Mouse (Mus musculus): Measurements from ENCODE around the gene Prdm10. TPM values are rescaled to one million over a fixed set of nuclear protein-coding genes. Genes with fewer than 3 reads are reported as not detected.
A peak's percentile ranks its signal among the peaks of the same experiment; 100 is the strongest.

Gene Prdm10
- polyA plus RNA-seq, 1 experiment from 2014 or later = 1.2 TPM

- Histone ChIP-seq H3K27ac (ENCODE audit: low read length) (no peak overlapping the region), H3K4me1 (ENCODE audit: insufficient read depth, low read depth, low read length) (peaks cover 5% of the 10 kb centered on the region; the same call in 1 of the 2 replicates), H3K4me2 (replicated peaks; ENCODE audit: low read depth, low read length) (no peak overlapping the region), H3K9ac (replicated peaks; ENCODE audit: low read depth) (no peak overlapping the region), H3K27me3 (replicated peaks; ENCODE audit: insufficient read depth, low read length) (no peaks in the 10 kb centered on the region), H3K36me3 (ENCODE audit: insufficient read depth, low read length) (no peaks in the 10 kb centered on the region), H3K4me3 (ENCODE audit: low read depth, low read length) (no peak overlapping the region), H3K9me3 (ENCODE audit: low read length) (no peaks in the 10 kb centered on the region)
- TF ChIP-seq EP300 (IDR thresholded peaks at IDR 0.05) (no peak), CTCF (IDR thresholded peaks at IDR 0.05) (no peak)
- WGBS = 82% methylated on average over 4 of the region's 4 CpGs
- no peak for DNase-seq (ENCODE audit: low spot score)
- ATAC-seq = no peak
These were observed 2.7 kb downstream of the Prdm10 start for GRCm38 (mm10) chr9:31283044-31283443.

GRCm38 (mm10) chr9:31283911-31284310, 3.6 kb downstream of the Prdm10 start:
- H3K4me1 ChIP-seq (ENCODE audit: insufficient read depth, low read depth, low read length) = peaks cover 5% of the 10 kb centered on the region; the same call in 1 of the 2 replicates
- H3K4me3 ChIP-seq (ENCODE audit: low read depth, low read length) = no peak overlapping the region
- H3K4me2 ChIP-seq (replicated peaks; ENCODE audit: low read depth, low read length) = no peak overlapping the region
- no peaks in the 10 kb centered on the region for H3K36me3 ChIP-seq (ENCODE audit: insufficient read depth, low read length)
- H3K27ac ChIP-seq (ENCODE audit: low read length) = no peak overlapping the region
- H3K9ac ChIP-seq (replicated peaks; ENCODE audit: low read depth) = no peak overlapping the region
- ATAC-seq (no peak), DNase-seq (ENCODE audit: low spot score) (peak; percentile 6)
- no peaks in the 10 kb centered on the region for H3K9me3 ChIP-seq (ENCODE audit: low read length)
- TF ChIP-seq CTCF (IDR thresholded peaks at IDR 0.05) (no peak), EP300 (IDR thresholded peaks at IDR 0.05) (no peak)
- 75% methylated on average over 3 of the region's 3 CpGs for WGBS
- no peaks in the 10 kb centered on the region for H3K27me3 ChIP-seq (replicated peaks; ENCODE audit: insufficient read depth, low read length)

GRCm38 (mm10) chr9:31290201-31290862, 10.0 kb downstream of the Prdm10 start:
- Histone ChIP-seq H3K4me3 (ENCODE audit: low read depth, low read length) (no peak overlapping the region), H3K27ac (ENCODE audit: low read length) (0 out of 2 replicates have a peak overlapping the region, but pooled peaks have one; percentile 4), H3K4me1 (ENCODE audit: insufficient read depth, low read depth, low read length) (no peaks in the 10 kb centered on the region), H3K27me3 (replicated peaks; ENCODE audit: insufficient read depth, low read length) (no peaks in the 10 kb centered on the region), H3K9ac (replicated peaks; ENCODE audit: low read depth) (no peak overlapping the region), H3K9me3 (ENCODE audit: low read length) (no peaks in the 10 kb centered on the region), H3K36me3 (ENCODE audit: insufficient read depth, low read length) (no peaks in the 10 kb centered on the region), H3K4me2 (replicated peaks; ENCODE audit: low read depth, low read length) (no peak overlapping the region)
- 0 out of 2 replicates have a peak, but pooled peaks have one; percentile 3 for TF ChIP-seq CTCF (IDR thresholded peaks at IDR 0.05)
- 0 out of 2 replicates have a peak, but pooled peaks have one; percentile 14 for TF ChIP-seq EP300 (IDR thresholded peaks at IDR 0.05)
- peak; percentile 72 for DNase-seq (ENCODE audit: low spot score)
- ATAC-seq = peak; percentile 82
- 62% methylated on average over 13 of the region's 14 CpGs for WGBS

GRCm38 (mm10) chr9:31291978-31292377, 11.6 kb downstream of the Prdm10 start:
- no peak for DNase-seq (ENCODE audit: low spot score)
- Histone ChIP-seq H3K27me3 (replicated peaks; ENCODE audit: insufficient read depth, low read length) (no peaks in the 10 kb centered on the region), H3K36me3 (ENCODE audit: insufficient read depth, low read length) (no peaks in the 10 kb centered on the region), H3K4me1 (ENCODE audit: insufficient read depth, low read depth, low read length) (no peaks in the 10 kb centered on the region), H3K9me3 (ENCODE audit: low read length) (no peaks in the 10 kb centered on the region), H3K4me3 (ENCODE audit: low read depth, low read length) (no peak overlapping the region), H3K27ac (ENCODE audit: low read length) (no peak overlapping the region), H3K4me2 (replicated peaks; ENCODE audit: low read depth, low read length) (no peak overlapping the region), H3K9ac (replicated peaks; ENCODE audit: low read depth) (no peak overlapping the region)
- no peak for ATAC-seq
- TF ChIP-seq CTCF (IDR thresholded peaks at IDR 0.05) (no peak), EP300 (IDR thresholded peaks at IDR 0.05) (no peak)
- WGBS = 67% methylated on average over 4 of the region's 4 CpGs

- no peaks in the 10 kb centered on the region for H3K36me3 ChIP-seq (ENCODE audit: insufficient read depth, low read length)
- no peak overlapping the region for H3K27ac ChIP-seq (ENCODE audit: low read length)
- no peak overlapping the region for H3K9ac ChIP-seq (replicated peaks; ENCODE audit: low read depth)
- no peak overlapping the region for H3K4me3 ChIP-seq (ENCODE audit: low read depth, low read length)
- 81% methylated on average over 2 of the region's 2 CpGs for WGBS
- TF ChIP-seq EP300 (IDR thresholded peaks at IDR 0.05) (no peak), CTCF (IDR thresholded peaks at IDR 0.05) (no peak)
- no peaks in the 10 kb centered on the region for H3K9me3 ChIP-seq (ENCODE audit: low read length)
- H3K27me3 ChIP-seq (replicated peaks; ENCODE audit: insufficient read depth, low read length) = no peaks in the 10 kb centered on the region
- DNase-seq (ENCODE audit: low spot score) (no peak), ATAC-seq (no peak)
- no peak overlapping the region for H3K4me2 ChIP-seq (replicated peaks; ENCODE audit: low read depth, low read length)
- H3K4me1 ChIP-seq (ENCODE audit: insufficient read depth, low read depth, low read length) = no peaks in the 10 kb centered on the region
These were observed 12.9 kb downstream of the Prdm10 start for GRCm38 (mm10) chr9:31293208-31293607.

- no peaks in the 10 kb centered on the region for H3K36me3 ChIP-seq (ENCODE audit: insufficient read depth, low read length)
- H3K27me3 ChIP-seq (replicated peaks; ENCODE audit: insufficient read depth, low read length) = no peaks in the 10 kb centered on the region
- H3K9ac ChIP-seq (replicated peaks; ENCODE audit: low read depth) = no peak overlapping the region
- H3K4me2 ChIP-seq (replicated peaks; ENCODE audit: low read depth, low read length) = no peak overlapping the region
- TF ChIP-seq EP300 (IDR thresholded peaks at IDR 0.05) (no peak), CTCF (IDR thresholded peaks at IDR 0.05) (no peak)
- no peak overlapping the region for H3K4me3 ChIP-seq (ENCODE audit: low read depth, low read length)
- H3K27ac ChIP-seq (ENCODE audit: low read length) = no peak overlapping the region
- H3K9me3 ChIP-seq (ENCODE audit: low read length) = no peaks in the 10 kb centered on the region
- DNase-seq (ENCODE audit: low spot score) (peak; percentile 47), ATAC-seq (no peak)
- WGBS = 37% methylated on average over 2 of the region's 2 CpGs
- no peaks in the 10 kb centered on the region; the same call in 1 of the 2 replicates for H3K4me1 ChIP-seq (ENCODE audit: insufficient read depth, low read depth, low read length)
These were observed 15.0 kb downstream of the Prdm10 start for GRCm38 (mm10) chr9:31295311-31295710.
